Mouse (Mus musculus) myocyte (in vitro differentiated cells): ENCODE data around the gene Ddx55.

ENCODE experiments used
- CEBPB ChIP-seq: IDR thresholded peaks from 2 replicates; pipeline ENCODE4 v1.6.1; 2011; ENCODE audit warnings: mild to moderate bottlenecking, moderate library complexity; ENCODE audit not compliant: poor library complexity, insufficient read depth, severe bottlenecking
- E2F4 ChIP-seq: IDR thresholded peaks from one replicate; pipeline ENCODE4 v1.6.1; 2011; ENCODE audit warnings: mild to moderate bottlenecking, control low read depth, moderate library complexity; ENCODE audit not compliant: insufficient read depth
- MAX ChIP-seq: IDR thresholded peaks from one replicate; pipeline ENCODE4 v1.6.1; 2011; ENCODE audit warnings: low read depth, mild to moderate bottlenecking, control low read depth
- MYOD1 ChIP-seq, 3 experiments: IDR thresholded peaks; one replicate each; pipeline ENCODE4 v1.6.1; 2011; ENCODE audit warnings: control low read depth in 2 of 3, low read depth in 2 of 3, mild to moderate bottlenecking in 2 of 3, moderate library complexity in 1 of 3; ENCODE audit not compliant: insufficient read length in 2 of 3, control insufficient read depth in 1 of 3
- MYOG ChIP-seq, 3 experiments: IDR thresholded peaks; one replicate each; pipeline ENCODE4 v1.6.1; 2011; ENCODE audit warnings: control low read depth in 2 of 3, low read depth in 2 of 3, mild to moderate bottlenecking in 2 of 3; ENCODE audit not compliant: insufficient read length in 2 of 3, control insufficient read depth in 1 of 3, insufficient read depth in 1 of 3
- POLR2A ChIP-seq: IDR thresholded peaks from one replicate; pipeline ENCODE4 v1.6.1; 2011; ENCODE audit warnings: low read depth, mild to moderate bottlenecking, control low read depth, moderate library complexity; ENCODE audit not compliant: insufficient read length
- REST ChIP-seq: IDR thresholded peaks from one replicate; pipeline ENCODE4 v1.6.1; 2011; ENCODE audit warnings: mild to moderate bottlenecking, control low read depth, moderate library complexity; ENCODE audit not compliant: insufficient read depth, insufficient read length
- TCF12 ChIP-seq: IDR thresholded peaks from one replicate; pipeline ENCODE4 v1.6.1; 2011; ENCODE audit warnings: mild to moderate bottlenecking, control low read depth; ENCODE audit not compliant: poor library complexity, insufficient read depth, severe bottlenecking
- USF1 ChIP-seq: IDR thresholded peaks from one replicate; pipeline ENCODE4 v1.6.1; 2011; ENCODE audit warnings: low read depth, mild to moderate bottlenecking, control low read depth, moderate library complexity

GRCm38 (mm10) chr5:124521588-124521987 lies 31.1 kb upstream of the Ddx55 start:
- TF ChIP-seq REST (no peak), MYOD1 (IDR thresholded peaks at IDR 0.05; ENCODE audit: control insufficient read depth in 1 of 3, insufficient read length in 2 of 3, low read depth in 2 of 3) (no peak), E2F4 (no peak), POLR2A (no peak), TCF12 (no peak), USF1 (no peak), MAX (no peak), MYOG (IDR thresholded peaks at IDR 0.05; ENCODE audit: control insufficient read depth in 1 of 3, insufficient read depth in 1 of 3, insufficient read length in 2 of 3, low read depth in 2 of 3) (no peak), CEBPB (no peak)
